In the genomic region with DNA sequence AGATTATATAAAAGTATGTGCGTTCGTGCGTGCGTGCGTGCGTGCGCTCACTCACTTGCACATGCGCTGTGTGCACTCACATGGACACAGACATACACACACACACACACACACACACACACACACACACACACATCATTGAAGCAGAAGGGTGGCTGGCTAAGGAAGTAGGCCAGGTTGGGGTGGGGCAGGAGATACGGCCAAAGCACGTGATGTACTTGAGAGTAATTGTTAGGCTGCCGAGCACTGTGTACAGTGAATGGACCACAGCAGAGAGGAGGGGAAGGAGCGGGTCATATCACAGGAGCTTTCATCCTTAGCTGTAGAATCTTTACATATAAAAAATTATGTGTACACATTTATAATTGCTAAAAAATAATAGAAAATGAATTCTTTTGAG, we compare ENCODE assay signal across 15 mouse cellular contexts.
"Had no signal": no experiment of that assay in that cellular context is flagged by ENCODE, and none has a peak within 500 bp of the region (broad histone marks: within the 10 kb centered on the region; RNA-seq: fewer than 3 reads in every experiment).

No protein-coding gene starts in this region.

- ATAC-seq: inflammation-experienced regulatory T-cells, adult 6 months; intestine, embryonic 16.5 days; liver, postnatal 0 days had no signal

- H3K9me3 ChIP-seq: limb, embryonic 12.5 days; limb, embryonic 15.5 days; midbrain, embryonic 12.5 days; neural tube, embryonic 12.5 days had no signal

- H3K27me3 ChIP-seq: limb, embryonic 12.5 days; limb, embryonic 15.5 days; midbrain, embryonic 12.5 days; neural tube, embryonic 12.5 days had no signal

- H3K4me3 ChIP-seq: limb, embryonic 12.5 days; limb, embryonic 15.5 days; midbrain, embryonic 12.5 days; neural tube, embryonic 12.5 days had no signal

- H3K36me3 ChIP-seq: neural tube, embryonic 12.5 days had no signal

- H3K9ac ChIP-seq: limb, embryonic 12.5 days; limb, embryonic 15.5 days; liver, embryonic 14.5 days; liver, postnatal 0 days; midbrain, embryonic 12.5 days; neural tube, embryonic 12.5 days had no signal

- H3K4me2 ChIP-seq: limb, embryonic 12.5 days; limb, embryonic 15.5 days; liver, embryonic 11.5 days; midbrain, embryonic 12.5 days; neural tube, embryonic 12.5 days had no signal

- H3K27ac ChIP-seq: limb, embryonic 12.5 days; limb, embryonic 15.5 days; liver, embryonic 14.5 days; midbrain, embryonic 12.5 days; neural tube, embryonic 12.5 days had no signal

- DNase-seq: kidney, adult 18-20 months; kidney, adult 9 months; kidney, postnatal 14 days; kidney, postnatal 4 days; left cerebral cortex, postnatal 4 days; liver, postnatal 0 days; thymus, postnatal 25 days had no signal

- H3K4me1 ChIP-seq: midbrain, embryonic 12.5 days; neural tube, embryonic 12.5 days had no signal
